ENCODE assay signal across 13 mouse cellular contexts in the genomic region with DNA sequence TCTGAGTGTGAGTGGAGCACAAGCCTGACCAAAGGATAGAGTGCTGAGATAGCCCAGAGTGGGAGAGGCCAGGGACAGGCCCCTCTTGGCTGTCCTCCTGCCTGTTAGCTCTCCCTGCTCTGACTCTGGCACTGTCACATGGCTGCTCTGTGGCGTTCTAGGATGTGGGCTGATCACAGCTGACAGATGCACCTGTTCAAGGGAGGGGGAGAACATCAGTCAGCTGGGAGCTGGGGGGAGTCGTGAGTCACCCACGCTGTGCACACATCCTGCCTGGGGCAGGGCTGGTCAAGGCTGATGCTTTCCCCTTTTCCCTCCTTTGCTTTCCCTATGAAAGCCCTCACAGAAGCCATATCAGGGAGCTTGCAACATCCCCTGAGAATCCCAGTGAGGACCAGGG. TPM values are rescaled to one million over a fixed set of nuclear protein-coding genes. Genes with fewer than 3 reads are reported as not detected.
A peak's percentile ranks its signal among the peaks of the same experiment; 100 is the strongest.
DNase-seq lines count a peak whose midpoint lies in the region; ATAC-seq and TF ChIP-seq lines count a peak whose summit lies in the region.
"Had no signal": no experiment of that assay in that cellular context is flagged by ENCODE, and none has a peak within 500 bp of the region (broad histone marks: within the 10 kb centered on the region; RNA-seq: fewer than 3 reads in every experiment).

No protein-coding gene starts in this region.

- H3K9ac ChIP-seq in midbrain, embryonic 16.5 days (ENCODE audit: low read depth, low read length) = 0 out of 2 replicates have a peak overlapping the region, but pooled peaks have one; percentile 14
- no peak overlapping the region for H3K9ac ChIP-seq in lung, postnatal 0 days (replicated peaks; ENCODE audit: low read depth)
- H3K9ac ChIP-seq: limb, embryonic 15.5 days had no signal

- H3K4me3 ChIP-seq in midbrain, embryonic 16.5 days (ENCODE audit: low read depth, low read length) = no peak overlapping the region
- no peak overlapping the region for H3K4me3 ChIP-seq in lung, postnatal 0 days (ENCODE audit: low read depth, low read length)
- H3K4me3 ChIP-seq: limb, embryonic 15.5 days had no signal

- no peak for TF ChIP-seq EP300 in lung, postnatal 0 days (IDR thresholded peaks at IDR 0.05)

- peak; percentile 21 for DNase-seq in gastrocnemius, postnatal 14 days
- no peak for DNase-seq in gastrocnemius, adult 8-10 months (ENCODE audit: low spot score in 2 of 2)
- DNase-seq in retina, postnatal 1 day = peak; percentile 59
- DNase-seq in retina, embryonic 14.5 days (ENCODE audit: low spot score) = no peak
- DNase-seq in lung, postnatal 0 days (ENCODE audit: low spot score) = no peak
- DNase-seq in urinary bladder, postnatal 25 days (ENCODE audit: low spot score) = no peak
- DNase-seq in lung, postnatal 25 days (ENCODE audit: low spot score) = no peak
- DNase-seq: adrenal gland, postnatal 36 days; gastrocnemius, postnatal 36 days; kidney, adult 18-20 months had no signal

- no peak for TF ChIP-seq CTCF in lung, postnatal 0 days (IDR thresholded peaks at IDR 0.05)

- intact Hi-C loops in gastrocnemius, postnatal 14 days (cut with DNase I; ENCODE audit: low total_unique reads) = no loop called here

- no peaks in the 10 kb centered on the region for H3K27me3 ChIP-seq in midbrain, embryonic 16.5 days (ENCODE audit: control insufficient read depth, insufficient read depth, low read depth, low read length)
- H3K27me3 ChIP-seq in lung, postnatal 0 days (replicated peaks; ENCODE audit: insufficient read depth, low read length) = no peaks in the 10 kb centered on the region
- H3K27me3 ChIP-seq: limb, embryonic 15.5 days had no signal

- H3K27ac ChIP-seq in midbrain, embryonic 16.5 days (ENCODE audit: low read length) = no peak overlapping the region
- H3K27ac ChIP-seq in lung, postnatal 0 days (ENCODE audit: low read length) = no peak overlapping the region
- H3K27ac ChIP-seq: limb, embryonic 15.5 days had no signal

- peaks cover 44% of the 10 kb centered on the region for H3K4me1 ChIP-seq in midbrain, embryonic 16.5 days (ENCODE audit: control insufficient read depth, insufficient read depth, low read length)
- peaks cover 7% of the 10 kb centered on the region; the same call in 1 of the 2 replicates for H3K4me1 ChIP-seq in lung, postnatal 0 days (ENCODE audit: insufficient read depth, low read depth, low read length)

- H3K36me3 ChIP-seq in midbrain, embryonic 16.5 days (ENCODE audit: control insufficient read depth, insufficient read depth, low read length) = no peaks in the 10 kb centered on the region
- no peaks in the 10 kb centered on the region for H3K36me3 ChIP-seq in lung, postnatal 0 days (ENCODE audit: insufficient read depth, low read length)
- H3K36me3 ChIP-seq: limb, embryonic 15.5 days had no signal

- peak overlapping the region; percentile 76; the same call in 1 of the 2 replicates for H3K4me2 ChIP-seq in midbrain, embryonic 16.5 days (ENCODE audit: low read length)
- no peak overlapping the region for H3K4me2 ChIP-seq in lung, postnatal 0 days (replicated peaks; ENCODE audit: low read depth, low read length)
- H3K4me2 ChIP-seq: limb, embryonic 15.5 days had no signal

- H3K9me3 ChIP-seq in midbrain, embryonic 16.5 days (replicated peaks; ENCODE audit: control insufficient read depth, low read length, poor library complexity, severe bottlenecking) = no peaks in the 10 kb centered on the region
- no peaks in the 10 kb centered on the region for H3K9me3 ChIP-seq in lung, postnatal 0 days (ENCODE audit: low read length)
- H3K9me3 ChIP-seq: limb, embryonic 15.5 days had no signal

- no peak for ATAC-seq in midbrain, embryonic 16.5 days
- no peak for ATAC-seq in lung, postnatal 0 days

- WGBS in midbrain, embryonic 16.5 days = 30% methylated on average over 3 of the region's 3 CpGs
- 25% methylated on average over 3 of the region's 3 CpGs for WGBS in lung, postnatal 0 days

RNA-seq across cellular contexts. Expression of a gene that starts 3.6 kb away (rescaled TPM):
- under 1 TPM; 0.53 to 0.86 TPM for total RNA-seq in gastrocnemius, postnatal 14 days (2021)
- under 1 TPM; 0.15 to 0.47 (median 0.24) TPM for total RNA-seq in gastrocnemius, adult 8-10 months (2022)
- polyA plus RNA-seq in midbrain, embryonic 16.5 days (2015; fragmentation: Nextera tagmentation; extraction: Ambion mirVana) = 9.1 and 13.0 TPM in 2 replicates
- polyA plus RNA-seq in lung, postnatal 0 days (2015; fragmentation: Nextera tagmentation; extraction: Ambion mirVana) = 0.63 and 1.1 TPM in 2 replicates

RNA-seq across cellular contexts. Expression of a gene that starts 23.0 kb away (rescaled TPM):
- total RNA-seq in gastrocnemius, postnatal 14 days (2021) = not detected
- not detected for total RNA-seq in gastrocnemius, adult 8-10 months (2022)
- 0.05 and 0.19 TPM in 2 replicates for polyA plus RNA-seq in midbrain, embryonic 16.5 days (2015; fragmentation: Nextera tagmentation; extraction: Ambion mirVana)
- 0.40 and 0.53 TPM in 2 replicates for polyA plus RNA-seq in lung, postnatal 0 days (2015; fragmentation: Nextera tagmentation; extraction: Ambion mirVana)
- total RNA-seq: gastrocnemius, postnatal 36 days; monocyte, adult 5-6 weeks had no signal

Comparison
In these comparisons a context has a peak if more than half of its experiments do, and no peak if none do; other contexts are left out.
1. DNase-seq: peak in gastrocnemius, postnatal 14 days (single experiment) and retina, postnatal 1 day (single experiment); none in gastrocnemius, adult 8-10 months (0 of 2), retina, embryonic 14.5 days (single experiment), lung, postnatal 0 days (single experiment), urinary bladder, postnatal 25 days (single experiment) and lung, postnatal 25 days (single experiment).